Mouse (Mus musculus) heart, embryonic 12.5 days (tissue): ENCODE measurements around the gene Mgam. TPM values are rescaled to one million over a fixed set of nuclear protein-coding genes. Genes with fewer than 3 reads are reported as not detected.

ENCODE experiments used
- polyA plus RNA-seq: library from polyadenylated mRNA; unstranded; fragments of >200 nt; fragmentation: Nextera tagmentation; extraction: Ambion mirVana; gene quantifications from 2 replicates; pipeline ENCODE4 v1.2.1, GENCODE M21; 2016

Gene Mgam
- polyA plus RNA-seq, 1 experiment from 2014 or later, result 0.09 TPM

Other genes starting within 250 kb of the Mgam start
- 5.0 and 5.5 TPM in 2 replicates for gene E330009J07Rik, start 192.7 kb upstream of the Mgam start, polyA plus RNA-seq
- not detected in 2 replicates for gene Wee2, start 189.7 kb upstream of the Mgam start, polyA plus RNA-seq
- 106 and 110 TPM in 2 replicates for gene Ssbp1, start 157.5 kb upstream of the Mgam start, polyA plus RNA-seq
- not detected in 2 replicates for gene Tas2r137, start 137.6 kb upstream of the Mgam start, polyA plus RNA-seq
- not detected in 2 replicates for gene Tas2r108, start 135.3 kb upstream of the Mgam start, polyA plus RNA-seq
- gene Prss37, start 109.3 kb upstream of the Mgam start, polyA plus RNA-seq, result not detected in 2 replicates
- not detected in 2 replicates for gene Olfr461, start 73.8 kb upstream of the Mgam start, polyA plus RNA-seq
- not detected in 2 replicates for gene Olfr460, start 59.3 kb upstream of the Mgam start, polyA plus RNA-seq
- gene Clec5a, start 43.0 kb upstream of the Mgam start, polyA plus RNA-seq, result 0.21 and 0.33 TPM in 2 replicates
- gene Tas2r138, start 15.5 kb upstream of the Mgam start, polyA plus RNA-seq, result not detected in 2 replicates